Mouse (Mus musculus): ENCODE measurements around the gene Itgb5.
A peak's percentile ranks its signal among the peaks of the same experiment; 100 is the strongest.

Gene Itgb5

GRCm38 (mm10) chr16:33832728-33833428, 3.4 kb downstream of the Itgb5 start:
- DNase-seq (ENCODE audit: low spot score): no peak

- DNase-seq (ENCODE audit: low spot score): no peak
These were observed 3.9 kb downstream of the Itgb5 start for GRCm38 (mm10) chr16:33833429-33833753.

GRCm38 (mm10) chr16:33833781-33834482, 4.5 kb downstream of the Itgb5 start:
- DNase-seq (ENCODE audit: low spot score): peak; percentile 41

GRCm38 (mm10) chr16:33836676-33837075, 7.2 kb downstream of the Itgb5 start:
- DNase-seq (ENCODE audit: low spot score): no peak

- no peak for DNase-seq (ENCODE audit: low spot score)
These were observed 7.7 kb downstream of the Itgb5 start for GRCm38 (mm10) chr16:33837191-33837590.

- no peak for DNase-seq (ENCODE audit: low spot score)
These were observed 11.2 kb downstream of the Itgb5 start for GRCm38 (mm10) chr16:33840616-33841015.

- no peak for DNase-seq (ENCODE audit: low spot score)
These were observed 12.8 kb downstream of the Itgb5 start for GRCm38 (mm10) chr16:33842081-33842880.

- no peak for DNase-seq (ENCODE audit: low spot score)
These were observed 14.7 kb downstream of the Itgb5 start for GRCm38 (mm10) chr16:33844150-33844611.

- DNase-seq (ENCODE audit: low spot score): no peak
These were observed 15.4 kb downstream of the Itgb5 start for GRCm38 (mm10) chr16:33844866-33845265.

- DNase-seq (ENCODE audit: low spot score): no peak
These were observed 23.8 kb downstream of the Itgb5 start for GRCm38 (mm10) chr16:33853271-33853670.

- DNase-seq (ENCODE audit: low spot score): no peak
These were observed 29.3 kb downstream of the Itgb5 start for GRCm38 (mm10) chr16:33858766-33859165.

GRCm38 (mm10) chr16:33859380-33859779, 29.9 kb downstream of the Itgb5 start:
- no peak for DNase-seq (ENCODE audit: low spot score)

- peak; percentile 91 for DNase-seq (ENCODE audit: low spot score)
These were observed 30.7 kb downstream of the Itgb5 start for GRCm38 (mm10) chr16:33859988-33860700.

GRCm38 (mm10) chr16:33862406-33862805, 32.9 kb downstream of the Itgb5 start:
- no peak for DNase-seq (ENCODE audit: low spot score)

GRCm38 (mm10) chr16:33863208-33863751, 33.8 kb downstream of the Itgb5 start:
- no peak for DNase-seq (ENCODE audit: low spot score)

- DNase-seq (ENCODE audit: low spot score): no peak
These were observed 40.8 kb downstream of the Itgb5 start for GRCm38 (mm10) chr16:33870224-33870785.

GRCm38 (mm10) chr16:33870988-33871758, 41.7 kb downstream of the Itgb5 start:
- no peak for DNase-seq (ENCODE audit: low spot score)

GRCm38 (mm10) chr16:33871865-33872443, 42.5 kb downstream of the Itgb5 start:
- no peak for DNase-seq (ENCODE audit: low spot score)

- no peak for DNase-seq (ENCODE audit: low spot score)
These were observed 43.8 kb downstream of the Itgb5 start for GRCm38 (mm10) chr16:33873282-33873681.

- DNase-seq (ENCODE audit: low spot score): no peak
These were observed 48.7 kb downstream of the Itgb5 start for GRCm38 (mm10) chr16:33878041-33878783.
